Comparison of ENCODE assay signal across 10 mouse cellular contexts in genomic region chr19:33979007-33979406, GRCm38 (mm10). TPM values are rescaled to one million over a fixed set of nuclear protein-coding genes. Genes with fewer than 3 reads are reported as not detected.
DNase-seq lines count a peak whose midpoint lies in the region; ATAC-seq and TF ChIP-seq lines count a peak whose summit lies in the region.
"Had no signal": no experiment of that assay in that cellular context is flagged by ENCODE, and none has a peak within 500 bp of the region (broad histone marks: within the 10 kb centered on the region; RNA-seq: fewer than 3 reads in every experiment).

No protein-coding gene starts in this region.

- H3K4me2 ChIP-seq in intestine, postnatal 0 days (replicated peaks; ENCODE audit: low read depth): no peak overlapping the region
- H3K4me2 ChIP-seq in intestine, embryonic 16.5 days (ENCODE audit: low read depth, low read length): no peak overlapping the region
- no peak overlapping the region for H3K4me2 ChIP-seq in midbrain, embryonic 11.5 days

- no peaks in the 10 kb centered on the region for H3K27me3 ChIP-seq in intestine, postnatal 0 days (replicated peaks; ENCODE audit: control insufficient read depth, insufficient read depth, low read length)
- no peaks in the 10 kb centered on the region for H3K27me3 ChIP-seq in intestine, embryonic 16.5 days (replicated peaks; ENCODE audit: control insufficient read depth, insufficient read depth, low read length)
- H3K27me3 ChIP-seq in midbrain, embryonic 11.5 days (ENCODE audit: control insufficient read depth, insufficient read depth, low read length): no peaks in the 10 kb centered on the region

- no peak overlapping the region for H3K27ac ChIP-seq in intestine, postnatal 0 days (ENCODE audit: low read depth, low read length)
- H3K27ac ChIP-seq in intestine, embryonic 16.5 days (ENCODE audit: low read length): no peak overlapping the region
- H3K27ac ChIP-seq in midbrain, embryonic 11.5 days (ENCODE audit: low read depth, low read length): no peak overlapping the region

- no peaks in the 10 kb centered on the region for H3K9me3 ChIP-seq in intestine, postnatal 0 days (ENCODE audit: control insufficient read depth)
- H3K9me3 ChIP-seq in intestine, embryonic 16.5 days (ENCODE audit: control insufficient read depth, low read length): no peaks in the 10 kb centered on the region
- no peaks in the 10 kb centered on the region for H3K9me3 ChIP-seq in midbrain, embryonic 11.5 days (ENCODE audit: control insufficient read depth, low read length)

- no peak overlapping the region for H3K9ac ChIP-seq in intestine, postnatal 0 days (ENCODE audit: low read depth, low read length)
- H3K9ac ChIP-seq in intestine, embryonic 16.5 days (ENCODE audit: low read depth, low read length): no peak overlapping the region
- no peak overlapping the region for H3K9ac ChIP-seq in midbrain, embryonic 11.5 days (ENCODE audit: low read length)

- ATAC-seq in intestine, postnatal 0 days: no peak
- ATAC-seq in intestine, embryonic 16.5 days: no peak
- no peak for ATAC-seq in midbrain, embryonic 11.5 days (ENCODE audit: low FRiP score)

- 37% methylated on average over 3 of the region's 3 CpGs for WGBS in intestine, postnatal 0 days
- 57% methylated on average over 3 of the region's 3 CpGs for WGBS in intestine, embryonic 16.5 days
- WGBS in midbrain, embryonic 11.5 days: 43% methylated on average over 3 of the region's 3 CpGs

- H3K4me3 ChIP-seq in intestine, postnatal 0 days (ENCODE audit: low read depth, low read length): no peak overlapping the region
- H3K4me3 ChIP-seq in intestine, embryonic 16.5 days (ENCODE audit: low read length): no peak overlapping the region
- H3K4me3 ChIP-seq in midbrain, embryonic 11.5 days (ENCODE audit: low read depth, low read length): no peak overlapping the region

- H3K4me1 ChIP-seq in intestine, postnatal 0 days (replicated peaks; ENCODE audit: control insufficient read depth, insufficient read depth, low read length): no peaks in the 10 kb centered on the region
- H3K4me1 ChIP-seq in intestine, embryonic 16.5 days (ENCODE audit: control insufficient read depth, insufficient read depth, low read length): no peaks in the 10 kb centered on the region
- no peaks in the 10 kb centered on the region for H3K4me1 ChIP-seq in midbrain, embryonic 11.5 days (ENCODE audit: control insufficient read depth, insufficient read depth, low read length)

- TF ChIP-seq CTCF in intestine, postnatal 0 days (IDR thresholded peaks at IDR 0.05; ENCODE audit: low read depth): peak; percentile 69

- H3K36me3 ChIP-seq in intestine, postnatal 0 days (ENCODE audit: control insufficient read depth, insufficient read depth): no peaks in the 10 kb centered on the region
- H3K36me3 ChIP-seq in intestine, embryonic 16.5 days (ENCODE audit: control insufficient read depth, insufficient read depth, low read length): no peaks in the 10 kb centered on the region
- H3K36me3 ChIP-seq in midbrain, embryonic 11.5 days (ENCODE audit: control insufficient read depth, insufficient read depth, low read length): no peaks in the 10 kb centered on the region

- peak; percentile 15 for DNase-seq in thymus, postnatal 0 days (ENCODE audit: low spot score)
- no peak for DNase-seq in thymus, adult 18-20 months
- peak; percentile 39 for DNase-seq in embryo, embryonic 10 days (ENCODE audit: low spot score)
- peak; percentile 17 for DNase-seq in telencephalon, adult 2 months (ENCODE audit: low read depth, low spot score)
- DNase-seq in right cerebral cortex, postnatal 36 days (ENCODE audit: low spot score in 2 of 2): no peak
- no peak for DNase-seq in midbrain, embryonic 11.5 days (ENCODE audit: low spot score, missing footprints)
- DNase-seq: cerebellum, adult 2 months had no signal

RNA-seq across cellular contexts. Expression of gene Lipf, which starts 18.0 kb away (rescaled TPM):
- polyA plus RNA-seq in intestine, postnatal 0 days (2015; fragmentation: Nextera tagmentation; extraction: Ambion mirVana): 1.1 and 2.2 TPM in 2 replicates
- polyA plus RNA-seq in intestine, embryonic 16.5 days (2015; fragmentation: Nextera tagmentation; extraction: Ambion mirVana): 0.70 and 0.91 TPM in 2 replicates
- 0.09 and 0.14 TPM in 2 replicates for polyA plus RNA-seq in thymus, postnatal 0 days (2015; fragmentation: Nextera tagmentation; extraction: Ambion mirVana)
- polyA plus RNA-seq in midbrain, embryonic 11.5 days (2014; fragmentation: Nextera tagmentation; extraction: Ambion mirVana): not detected in 2 replicates
- polyA plus RNA-seq: cerebellum, adult 2 months; heart, embryonic 16.5 days had no signal

RNA-seq across cellular contexts. Expression of gene Lipk, which starts 29.1 kb away (rescaled TPM):
- 0.23 and 0.39 TPM in 2 replicates for polyA plus RNA-seq in intestine, postnatal 0 days (2015; fragmentation: Nextera tagmentation; extraction: Ambion mirVana)
- 0.06 TPM in 1 of 2 replicates, not detected in the other for polyA plus RNA-seq in intestine, embryonic 16.5 days (2015; fragmentation: Nextera tagmentation; extraction: Ambion mirVana)
- polyA plus RNA-seq in thymus, postnatal 0 days (2015; fragmentation: Nextera tagmentation; extraction: Ambion mirVana): 0.05 and 0.14 TPM in 2 replicates
- polyA plus RNA-seq in midbrain, embryonic 11.5 days (2014; fragmentation: Nextera tagmentation; extraction: Ambion mirVana): not detected in 2 replicates
- polyA plus RNA-seq: cerebellum, adult 2 months; heart, embryonic 16.5 days had no signal

Comparison
In these comparisons a context has a peak if more than half of its experiments do, and no peak if none do; other contexts are left out.
1. DNase-seq: peak in thymus, postnatal 0 days (single experiment), embryo, embryonic 10 days (single experiment) and telencephalon, adult 2 months (single experiment); none in thymus, adult 18-20 months (0 of 2), right cerebral cortex, postnatal 36 days (0 of 2) and midbrain, embryonic 11.5 days (single experiment).